Comparison of ENCODE assay signal across 19 mouse cellular contexts in the genomic region with DNA sequence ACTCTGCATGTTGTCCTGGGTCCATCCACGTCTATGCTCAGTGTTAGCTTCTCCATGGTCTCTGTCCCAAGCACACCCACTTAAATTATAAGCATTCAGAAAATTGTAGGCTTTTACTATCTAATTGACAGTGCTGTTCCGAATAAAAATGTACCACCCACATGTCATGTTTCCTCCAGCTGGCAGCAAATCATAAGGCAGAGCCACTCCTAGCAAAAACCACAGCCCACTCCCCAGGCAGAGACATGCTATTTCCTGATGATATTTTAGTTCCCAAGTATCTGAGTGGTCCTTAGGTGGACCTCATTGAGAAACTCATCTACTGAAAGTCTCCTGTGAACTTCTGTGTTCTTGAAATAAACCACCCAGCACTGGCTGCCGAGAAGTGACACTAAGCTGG.
"Had no signal": no experiment of that assay in that cellular context is flagged by ENCODE, and none has a peak within 500 bp of the region (broad histone marks: within the 10 kb centered on the region; RNA-seq: fewer than 3 reads in every experiment).

No protein-coding gene starts in this region.

- ATAC-seq: liver, postnatal 0 days; lung, postnatal 0 days; midbrain, embryonic 13.5 days; midbrain, embryonic 15.5 days had no signal

- H3K36me3 ChIP-seq: lung, embryonic 15.5 days; midbrain, embryonic 10.5 days; midbrain, embryonic 13.5 days; midbrain, embryonic 15.5 days; neural tube, embryonic 13.5 days; neural tube, embryonic 15.5 days had no signal

- H3K9me3 ChIP-seq: lung, embryonic 15.5 days; neural tube, embryonic 15.5 days had no signal

- H3K4me2 ChIP-seq: lung, embryonic 15.5 days; midbrain, embryonic 13.5 days; midbrain, embryonic 15.5 days; neural tube, embryonic 13.5 days; neural tube, embryonic 15.5 days had no signal

- H3K27me3 ChIP-seq: lung, embryonic 15.5 days; midbrain, embryonic 13.5 days; midbrain, embryonic 15.5 days; neural tube, embryonic 13.5 days; neural tube, embryonic 15.5 days had no signal

- H3K27ac ChIP-seq: lung, embryonic 15.5 days; midbrain, embryonic 10.5 days; midbrain, embryonic 13.5 days; midbrain, embryonic 15.5 days; neural tube, embryonic 13.5 days; neural tube, embryonic 15.5 days had no signal

- H3K9ac ChIP-seq: liver, postnatal 0 days; lung, embryonic 15.5 days; midbrain, embryonic 13.5 days; midbrain, embryonic 15.5 days; neural tube, embryonic 13.5 days; neural tube, embryonic 15.5 days had no signal

- DNase-seq: liver, postnatal 0 days; lung, adult 2 months; lung, postnatal 4 days; retina, postnatal 1 day; right cerebral cortex, adult 18-20 months; right cerebral cortex, postnatal 25 days; right cerebral cortex, postnatal 4 days; spleen, adult 18-20 months; thymus, adult 18-20 months; thymus, postnatal 14 days; thymus, postnatal 36 days had no signal

- H3K4me3 ChIP-seq: lung, embryonic 15.5 days; midbrain, embryonic 10.5 days; midbrain, embryonic 13.5 days; midbrain, embryonic 15.5 days; myocyte; neural tube, embryonic 13.5 days; neural tube, embryonic 15.5 days had no signal

- H3K4me1 ChIP-seq: lung, embryonic 15.5 days; midbrain, embryonic 10.5 days; midbrain, embryonic 13.5 days; midbrain, embryonic 15.5 days; neural tube, embryonic 13.5 days; neural tube, embryonic 15.5 days had no signal
